Mouse (Mus musculus) lung, postnatal 14 days (tissue): ENCODE measurements around the gene Arpc1a.

Experiments used
- DNase-seq: peaks from one replicate; pipeline ENCODE4 v3.0.0; 2021

Arpc1a gene

DNA sequence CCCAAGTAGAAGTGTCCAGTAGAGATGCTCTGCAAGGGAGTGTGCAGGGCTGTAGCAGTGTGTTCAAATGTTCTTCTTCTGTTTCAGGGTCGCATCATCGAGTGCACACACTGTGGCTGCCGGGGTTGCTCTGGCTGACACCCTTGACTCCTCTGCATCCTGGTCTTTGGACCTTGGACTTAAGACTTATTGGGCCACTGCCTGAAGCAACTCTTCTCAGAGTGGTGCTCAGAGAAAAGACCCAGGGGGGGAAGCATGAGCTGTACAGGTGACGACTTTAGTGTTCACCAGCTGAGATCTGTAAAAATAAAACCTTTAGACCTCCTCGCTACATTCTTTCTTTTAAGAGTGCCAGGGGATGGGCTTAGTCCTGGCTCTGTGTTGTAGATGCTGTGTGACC, 64.1 kb downstream of the Arpc1a start:
- DNase-seq: no peak

DNA sequence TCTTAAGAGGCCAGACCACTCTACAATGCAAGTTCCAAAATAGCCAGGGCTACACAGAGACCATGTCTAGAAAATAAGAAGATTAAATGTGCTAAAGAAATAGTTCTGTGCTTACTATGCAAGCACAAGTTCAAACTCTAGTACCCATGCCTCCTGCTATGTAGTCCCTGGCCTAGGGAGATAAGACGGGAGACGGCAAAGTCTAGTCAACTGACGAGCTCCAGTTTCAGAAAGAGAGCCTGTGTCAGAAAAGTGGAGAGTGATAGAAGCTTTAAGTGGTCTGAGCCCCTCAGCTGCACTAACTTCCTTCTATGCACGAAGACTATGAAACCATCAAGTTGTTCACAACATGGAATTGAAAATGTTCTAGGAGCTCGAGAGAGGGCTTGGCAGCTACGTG, 65.7 kb downstream of the Arpc1a start:
- no peak for DNase-seq

DNA sequence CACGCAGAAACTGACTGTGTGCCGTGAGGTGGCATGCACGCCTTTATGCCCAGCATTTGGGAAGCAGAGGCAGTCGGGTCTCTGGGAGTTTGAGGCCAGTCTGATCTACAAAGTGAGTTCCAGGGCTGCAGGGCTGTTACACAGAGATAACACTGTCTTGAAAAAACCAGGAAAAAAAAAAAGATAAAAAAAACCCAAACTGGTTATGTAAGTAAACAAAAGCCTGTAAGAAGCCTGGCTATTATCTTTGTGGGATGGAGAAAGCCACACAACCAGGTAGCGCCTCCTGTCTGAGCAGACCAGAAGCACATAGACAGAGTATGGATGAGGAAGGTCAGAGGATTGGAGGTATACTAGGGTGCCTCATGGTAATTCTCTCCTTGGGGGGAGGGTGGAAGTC, 69.1 kb downstream of the Arpc1a start:
- DNase-seq: no peak
